Mouse (Mus musculus) embryonic fibroblast, embryonic 13.5 days (primary cell): ENCODE data around the gene Itgb6.

Experiments
- CTCF ChIP-seq: IDR thresholded peaks from 2 replicates; pipeline ENCODE4 v1.5.1; 2011; ENCODE audit warnings: mild to moderate bottlenecking, control low read depth, low read length, moderate library complexity, borderline replicate concordance; ENCODE audit not compliant: insufficient read depth
- POLR2A ChIP-seq: IDR thresholded peaks from 2 replicates; pipeline ENCODE4 v1.6.1; 2011; ENCODE audit warnings: low read depth, mild to moderate bottlenecking, control low read depth, low read length, moderate library complexity

DNA sequence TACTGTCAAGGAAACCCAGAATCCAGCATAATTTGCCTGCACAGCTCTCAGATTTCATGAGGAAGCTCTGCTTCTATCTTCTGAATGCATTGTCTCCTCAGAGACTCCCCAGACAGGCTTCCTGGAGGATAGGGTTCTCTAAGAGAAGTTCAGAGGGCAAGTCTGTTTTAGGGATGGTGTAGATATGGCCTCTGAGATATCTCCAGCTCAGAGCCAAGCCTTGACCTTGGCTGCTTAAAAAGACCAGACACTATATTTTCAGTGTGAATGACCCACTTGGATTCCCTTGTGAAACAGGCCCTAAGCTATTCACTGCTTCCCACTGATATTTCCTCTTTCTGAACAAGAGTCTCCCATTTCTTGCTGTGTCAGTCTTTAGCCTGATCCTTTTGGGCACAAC is 36.5 kb downstream of the Itgb6 start:
- TF ChIP-seq CTCF: no peak
- no peak for TF ChIP-seq POLR2A
